Mouse (Mus musculus) right cerebral cortex, adult 18-20 months (tissue): ENCODE data around the gene Gm9945.

Experiments
- DNase-seq: peaks from one replicate; pipeline ENCODE4 v3.0.0; 2022; ENCODE audit warnings: mixed read lengths

The Gm9945 gene

GRCm38 (mm10) chr11:53496946-53497345, 17.0 kb downstream of the Gm9945 start:
- peak; percentile 82 for DNase-seq

- DNase-seq: no peak
These were observed 20.6 kb downstream of the Gm9945 start for GRCm38 (mm10) chr11:53500569-53500968.

- DNase-seq: peak; percentile 69
These were observed 22.2 kb downstream of the Gm9945 start for GRCm38 (mm10) chr11:53502039-53502765.

GRCm38 (mm10) chr11:53503738-53504137, 23.8 kb downstream of the Gm9945 start:
- no peak for DNase-seq

- no peak for DNase-seq
These were observed 24.4 kb downstream of the Gm9945 start for GRCm38 (mm10) chr11:53504376-53504775.

GRCm38 (mm10) chr11:53505026-53505663, 25.2 kb downstream of the Gm9945 start:
- no peak for DNase-seq

GRCm38 (mm10) chr11:53507098-53507805, 27.3 kb downstream of the Gm9945 start:
- no peak for DNase-seq

GRCm38 (mm10) chr11:53508152-53508551, 28.2 kb downstream of the Gm9945 start:
- no peak for DNase-seq

- no peak for DNase-seq
These were observed 28.6 kb downstream of the Gm9945 start for GRCm38 (mm10) chr11:53508591-53508990.

- DNase-seq: no peak
These were observed 30.4 kb downstream of the Gm9945 start for GRCm38 (mm10) chr11:53510351-53510750.

- no peak for DNase-seq
These were observed 37.0 kb downstream of the Gm9945 start for GRCm38 (mm10) chr11:53516775-53517627.

- DNase-seq: no peak
These were observed 38.8 kb downstream of the Gm9945 start for GRCm38 (mm10) chr11:53518759-53519158.

GRCm38 (mm10) chr11:53519207-53520121, 39.5 kb downstream of the Gm9945 start, which contains the start of gene Sept8:
Gene Sept8 (plus strand): TSS chr11:53519257.
- DNase-seq: peak; percentile 66

GRCm38 (mm10) chr11:53520122-53520978, 40.4 kb downstream of the Gm9945 start:
- peak; percentile 86 for DNase-seq

- DNase-seq: no peak
These were observed 41.3 kb downstream of the Gm9945 start for GRCm38 (mm10) chr11:53521120-53521820.

GRCm38 (mm10) chr11:53521821-53522131, 41.8 kb downstream of the Gm9945 start:
- DNase-seq: no peak

- no peak for DNase-seq
These were observed 42.4 kb downstream of the Gm9945 start for GRCm38 (mm10) chr11:53522362-53522761.

- peak; percentile 84 for DNase-seq
These were observed 43.0 kb downstream of the Gm9945 start for GRCm38 (mm10) chr11:53522930-53523329.

GRCm38 (mm10) chr11:53523545-53524405, 43.8 kb downstream of the Gm9945 start:
- DNase-seq: no peak
